Mouse (Mus musculus): ENCODE data around the gene Spata25. TPM values are rescaled to one million over a fixed set of nuclear protein-coding genes. Genes with fewer than 3 reads are reported as not detected.
A peak's percentile ranks its signal among the peaks of the same experiment; 100 is the strongest.
"Not testable (repeated sequence)": the region's sequence is repeated elsewhere in the genome, so short reads cannot be mapped to it uniquely, and the experiment has no call there.

Spata25 gene
- polyA plus RNA-seq, 1 experiment from 2014 or later, result not detected

DNA sequence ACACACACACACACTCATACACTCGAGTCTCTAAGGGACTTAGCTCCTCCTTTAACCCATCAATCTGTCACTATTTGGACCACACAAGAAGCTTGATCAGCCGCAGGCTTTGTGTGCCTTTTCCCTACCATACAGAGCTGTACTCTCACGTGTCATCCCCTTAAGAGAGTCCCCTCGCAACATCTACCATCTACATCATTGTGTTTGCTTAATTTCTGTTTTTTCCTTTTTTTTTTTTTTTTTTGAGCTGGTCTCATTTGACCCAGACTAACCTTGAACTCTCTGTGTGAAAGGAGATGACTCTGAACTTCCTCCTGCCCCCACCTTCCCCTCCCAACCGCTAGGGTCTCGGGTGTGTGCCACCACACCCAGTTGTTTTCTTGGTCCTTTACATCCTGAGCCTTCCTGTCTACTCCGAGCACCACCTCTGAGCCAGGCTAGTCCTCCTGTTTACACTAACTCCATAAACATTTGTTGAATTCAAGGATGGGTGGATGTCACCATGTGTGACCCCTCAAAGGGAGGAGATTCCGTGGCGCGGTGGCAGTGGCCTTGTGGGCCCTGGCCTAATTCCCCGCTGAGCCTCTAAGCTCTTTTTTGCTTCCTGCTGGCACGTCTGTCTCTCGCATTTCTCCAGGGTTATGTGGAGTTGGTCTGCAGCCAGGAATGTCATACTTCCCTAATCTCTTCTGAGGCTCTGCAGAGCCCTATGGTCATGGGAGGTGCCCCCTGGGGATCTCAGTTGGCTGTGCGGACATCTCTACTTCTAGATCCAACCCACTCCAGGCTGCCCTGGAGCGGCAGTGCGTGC, 38.6 kb upstream of the Spata25 start:
- 0 out of 2 replicates have a peak, but pooled peaks cover 3% of the 10 kb centered on the region for H3K9me3 ChIP-seq (ENCODE audit: control insufficient read depth, low read length)
- no peak overlapping the region for H3K27ac ChIP-seq
- ATAC-seq (ENCODE audit: low FRiP score) (no peak), DNase-seq (ENCODE audit: low spot score) (no peak)
- 64% methylated on average over 16 of the region's 16 CpGs for WGBS
- no peaks in the 10 kb centered on the region for H3K4me1 ChIP-seq (replicated peaks; ENCODE audit: control insufficient read depth, insufficient read depth, low read length)
- no peak overlapping the region for H3K9ac ChIP-seq
- H3K27me3 ChIP-seq (ENCODE audit: control insufficient read depth, insufficient read depth, low read length), result no peaks in the 10 kb centered on the region
- no peak overlapping the region for H3K4me3 ChIP-seq (replicated peaks; ENCODE audit: low read length)
- H3K36me3 ChIP-seq (replicated peaks; ENCODE audit: control insufficient read depth, insufficient read depth), result no peaks in the 10 kb centered on the region
- no peak overlapping the region for H3K4me2 ChIP-seq (replicated peaks)

DNA sequence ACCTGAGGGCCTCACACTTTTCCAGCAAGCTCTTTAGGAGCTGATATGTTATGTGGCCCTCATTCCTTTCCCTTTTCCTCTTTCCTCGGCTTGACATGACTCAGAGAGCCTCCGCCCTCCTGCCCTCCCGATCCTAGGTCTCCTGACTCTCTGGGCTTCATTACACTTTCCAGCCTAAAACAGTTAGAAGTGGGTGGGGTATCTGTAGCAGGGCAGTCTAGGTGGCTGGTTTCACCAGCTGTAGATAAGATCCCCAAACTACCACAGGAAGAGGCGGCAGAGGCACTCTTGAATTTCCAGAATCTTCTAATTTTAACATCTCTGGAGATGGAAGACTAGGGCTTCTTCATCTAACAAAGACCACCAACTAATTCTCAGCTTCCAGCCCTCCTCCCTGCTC, 36.3 kb upstream of the Spata25 start:
- no peak overlapping the region for H3K9ac ChIP-seq
- no peaks in the 10 kb centered on the region for H3K4me1 ChIP-seq (replicated peaks; ENCODE audit: control insufficient read depth, insufficient read depth, low read length)
- 87% methylated on average over 4 of the region's 4 CpGs for WGBS
- H3K9me3 ChIP-seq (ENCODE audit: control insufficient read depth, low read length), result 0 out of 2 replicates have a peak, but pooled peaks cover 3% of the 10 kb centered on the region
- DNase-seq (ENCODE audit: low spot score) (no peak), ATAC-seq (ENCODE audit: low FRiP score) (no peak)
- H3K4me3 ChIP-seq (replicated peaks; ENCODE audit: low read length), result no peak overlapping the region
- H3K27ac ChIP-seq, result no peak overlapping the region
- no peaks in the 10 kb centered on the region; the same call in 1 of the 2 replicates for H3K27me3 ChIP-seq (ENCODE audit: control insufficient read depth, insufficient read depth, low read length)
- no peaks in the 10 kb centered on the region for H3K36me3 ChIP-seq (replicated peaks; ENCODE audit: control insufficient read depth, insufficient read depth)
- no peak overlapping the region for H3K4me2 ChIP-seq (replicated peaks)

DNA sequence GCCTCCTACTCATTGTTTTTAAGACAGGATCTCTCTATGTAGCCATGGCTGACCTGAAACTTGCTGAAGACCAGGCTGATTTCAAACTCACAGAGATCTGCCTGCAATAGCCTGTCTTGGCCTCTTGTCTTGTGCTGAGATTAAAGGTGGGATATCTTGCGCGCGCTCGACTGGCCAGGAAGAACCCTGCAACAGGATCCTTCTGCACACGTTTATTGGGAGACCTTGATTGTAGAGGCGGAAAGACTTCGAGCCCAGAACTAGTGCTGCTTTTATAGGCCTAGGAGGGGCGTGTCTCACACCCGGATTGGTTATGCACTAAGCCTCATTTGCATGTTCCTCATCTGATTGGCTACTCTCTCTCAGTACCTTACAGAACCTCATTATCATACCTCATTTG, 35.1 kb upstream of the Spata25 start:
- H3K4me3 ChIP-seq (replicated peaks; ENCODE audit: low read length); ATAC-seq (ENCODE audit: low FRiP score); H3K9ac ChIP-seq; H3K36me3 ChIP-seq (replicated peaks; ENCODE audit: control insufficient read depth, insufficient read depth); DNase-seq (ENCODE audit: low spot score); H3K4me1 ChIP-seq (replicated peaks; ENCODE audit: control insufficient read depth, insufficient read depth, low read length); H3K27ac ChIP-seq; H3K9me3 ChIP-seq (ENCODE audit: control insufficient read depth, low read length); H3K4me2 ChIP-seq (replicated peaks); H3K27me3 ChIP-seq (ENCODE audit: control insufficient read depth, insufficient read depth, low read length): not testable (repeated sequence)
- 95% methylated on average over 7 of the region's 9 CpGs for WGBS

DNA sequence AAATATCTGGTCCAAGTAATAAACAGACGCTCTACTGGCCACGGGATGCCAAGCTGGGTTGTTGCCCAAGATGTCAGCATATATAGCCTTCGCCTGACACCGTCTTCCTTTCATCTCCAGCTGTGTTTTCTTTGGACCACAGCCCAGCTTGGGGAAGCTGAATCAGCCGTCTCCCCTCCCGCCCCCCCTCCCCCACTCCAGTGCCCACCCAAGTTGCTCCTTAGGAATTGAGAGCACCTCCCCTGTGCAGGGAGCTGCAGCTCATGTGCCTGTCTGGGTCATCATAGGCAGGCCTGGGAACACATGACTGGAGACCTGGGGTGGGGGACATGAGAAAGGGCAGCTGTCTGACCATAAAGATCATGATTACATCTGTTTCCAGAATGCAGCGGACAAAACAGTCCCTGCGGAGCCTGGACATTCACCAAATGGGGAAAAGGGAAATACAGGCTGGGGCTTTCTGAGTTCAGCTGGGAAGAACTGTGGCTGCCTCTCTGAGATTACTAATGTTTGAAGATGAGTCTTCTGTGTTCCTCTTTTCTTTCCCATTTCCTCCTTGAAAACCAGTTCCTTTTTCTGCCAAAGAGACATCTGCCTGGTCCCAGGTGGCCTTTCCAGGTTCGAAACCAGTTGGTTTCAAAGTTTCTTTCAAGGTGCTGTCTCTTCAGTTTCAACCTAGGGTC, 34.0 kb upstream of the Spata25 start:
- ATAC-seq (ENCODE audit: low FRiP score), result peak; percentile 41; the same call in 1 of the 2 replicates
- Histone ChIP-seq H3K36me3 (replicated peaks; ENCODE audit: control insufficient read depth, insufficient read depth) (no peaks in the 10 kb centered on the region), H3K4me2 (replicated peaks) (no peak overlapping the region), H3K9ac (no peak overlapping the region), H3K4me1 (replicated peaks; ENCODE audit: control insufficient read depth, insufficient read depth, low read length) (peaks cover 8% of the 10 kb centered on the region), H3K27me3 (ENCODE audit: control insufficient read depth, insufficient read depth, low read length) (peaks cover 14% of the 10 kb centered on the region), H3K4me3 (replicated peaks; ENCODE audit: low read length) (no peak overlapping the region), H3K27ac (peak overlapping the region; percentile 66), H3K9me3 (ENCODE audit: control insufficient read depth, low read length) (no peaks in the 10 kb centered on the region)
- 46% methylated on average over 9 of the region's 9 CpGs for WGBS
- DNase-seq (ENCODE audit: low spot score), result peak; percentile 79

DNA sequence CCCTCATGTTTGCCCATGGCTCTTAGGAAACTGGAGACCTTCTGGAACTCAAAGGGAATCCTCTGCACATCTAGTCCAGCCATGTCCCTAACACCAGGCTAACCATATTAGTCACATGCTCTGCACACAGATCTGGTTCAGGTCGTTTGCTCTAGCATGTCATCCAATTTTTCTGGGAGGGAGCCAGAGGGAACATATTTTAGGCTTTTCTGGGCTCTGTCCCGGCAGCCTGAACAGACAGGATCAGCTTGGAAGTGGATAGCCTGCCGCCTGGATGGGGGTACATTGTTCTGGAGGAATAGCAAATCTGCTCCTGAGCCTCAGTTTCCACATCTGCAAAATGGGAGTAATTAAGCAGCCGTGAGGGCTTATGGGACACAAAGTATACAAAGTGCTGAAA, 32.8 kb upstream of the Spata25 start:
- 77% methylated on average over 4 of the region's 4 CpGs for WGBS
- no peak for ATAC-seq (ENCODE audit: low FRiP score)
- H3K27ac ChIP-seq, result no peak overlapping the region

DNA sequence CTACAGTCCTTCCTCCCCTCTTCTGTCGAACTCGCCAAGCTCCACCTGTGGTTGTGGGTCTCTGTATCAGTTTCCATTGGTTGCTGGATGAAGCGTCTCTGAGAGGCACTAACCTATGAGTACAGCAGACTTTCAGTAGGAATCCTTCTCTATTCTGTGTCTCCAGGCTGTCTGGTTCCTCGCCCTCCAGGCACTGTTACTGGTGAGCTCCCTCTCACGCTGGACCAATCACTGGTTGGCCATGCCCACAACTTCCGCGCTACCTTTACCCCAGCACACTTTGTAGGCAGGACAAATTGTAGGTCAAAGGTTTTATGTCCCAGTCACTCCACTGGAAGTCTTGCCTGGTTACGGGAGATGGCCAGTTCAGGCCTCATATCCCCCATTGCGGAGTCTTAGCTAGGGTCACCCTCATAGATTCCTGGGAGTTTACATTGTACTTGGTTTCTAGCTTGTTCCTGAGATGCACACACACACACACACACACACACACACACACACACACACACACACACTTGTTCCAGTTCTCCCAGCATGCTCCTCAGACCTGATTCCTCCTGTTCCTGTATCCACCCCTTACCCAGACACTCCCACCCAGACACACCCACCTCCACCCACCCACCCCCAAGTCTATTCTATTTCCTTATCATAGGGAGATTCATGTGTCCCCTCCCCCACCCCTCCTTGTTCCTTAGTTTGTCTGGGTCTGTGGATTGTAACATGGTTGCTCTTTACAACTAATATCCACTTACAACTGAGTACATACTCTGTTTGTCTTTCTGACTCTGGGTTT, 31.5 kb upstream of the Spata25 start:
- DNase-seq (ENCODE audit: low spot score) (no peak), ATAC-seq (ENCODE audit: low FRiP score) (no peak)
- Histone ChIP-seq H3K4me1 (replicated peaks; ENCODE audit: control insufficient read depth, insufficient read depth, low read length) (peaks cover 20% of the 10 kb centered on the region), H3K27me3 (ENCODE audit: control insufficient read depth, insufficient read depth, low read length) (peaks cover 34% of the 10 kb centered on the region), H3K4me2 (replicated peaks) (no peak overlapping the region), H3K4me3 (replicated peaks; ENCODE audit: low read length) (no peak overlapping the region), H3K9ac (no peak overlapping the region), H3K27ac (no peak overlapping the region), H3K9me3 (ENCODE audit: control insufficient read depth, low read length) (no peaks in the 10 kb centered on the region), H3K36me3 (replicated peaks; ENCODE audit: control insufficient read depth, insufficient read depth) (no peaks in the 10 kb centered on the region)
- WGBS, result 60% methylated on average over 9 of the region's 9 CpGs

More for the DNA sequence above, 32.8 kb upstream of the Spata25 start:
- Histone ChIP-seq H3K36me3 (replicated peaks; ENCODE audit: control insufficient read depth, insufficient read depth) (no peaks in the 10 kb centered on the region), H3K4me1 (replicated peaks; ENCODE audit: control insufficient read depth, insufficient read depth, low read length) (peaks cover 20% of the 10 kb centered on the region), H3K4me3 (replicated peaks; ENCODE audit: low read length) (no peak overlapping the region), H3K4me2 (replicated peaks) (no peak overlapping the region), H3K9me3 (ENCODE audit: control insufficient read depth, low read length) (no peaks in the 10 kb centered on the region), H3K27me3 (ENCODE audit: control insufficient read depth, insufficient read depth, low read length) (peaks cover 26% of the 10 kb centered on the region), H3K9ac (no peak overlapping the region)
- no peak for DNase-seq (ENCODE audit: low spot score)

DNA sequence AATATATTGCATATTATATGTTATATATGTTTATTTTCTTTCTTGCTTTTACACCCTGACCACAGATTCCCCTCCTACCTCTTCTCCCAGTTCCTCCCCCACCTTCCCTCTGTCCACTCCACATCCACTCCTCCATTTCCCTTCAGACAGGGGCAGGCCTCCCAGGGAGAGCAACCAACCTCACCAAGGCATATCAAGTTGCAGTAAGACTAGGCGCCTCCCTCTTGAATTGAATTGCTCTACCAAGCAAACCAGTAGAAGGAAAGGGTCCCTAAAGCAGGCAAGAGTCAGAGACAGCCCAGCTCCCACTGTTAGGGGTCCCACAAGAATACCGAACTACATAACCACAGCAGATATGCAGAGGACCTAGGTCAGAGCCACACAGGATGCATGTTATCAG, 30.8 kb upstream of the Spata25 start:
- 48% methylated on average over 2 of the region's 2 CpGs for WGBS
- peaks cover 34% of the 10 kb centered on the region for H3K27me3 ChIP-seq (ENCODE audit: control insufficient read depth, insufficient read depth, low read length)
- no peaks in the 10 kb centered on the region for H3K9me3 ChIP-seq (ENCODE audit: control insufficient read depth, low read length)
- H3K4me1 ChIP-seq (replicated peaks; ENCODE audit: control insufficient read depth, insufficient read depth, low read length), result peaks cover 20% of the 10 kb centered on the region
- no peak overlapping the region for H3K4me2 ChIP-seq (replicated peaks)
- no peaks in the 10 kb centered on the region for H3K36me3 ChIP-seq (replicated peaks; ENCODE audit: control insufficient read depth, insufficient read depth)
- DNase-seq (ENCODE audit: low spot score), result no peak
- no peak overlapping the region for H3K4me3 ChIP-seq (replicated peaks; ENCODE audit: low read length)
- ATAC-seq (ENCODE audit: low FRiP score), result no peak
- no peak overlapping the region for H3K27ac ChIP-seq
- no peak overlapping the region for H3K9ac ChIP-seq

DNA sequence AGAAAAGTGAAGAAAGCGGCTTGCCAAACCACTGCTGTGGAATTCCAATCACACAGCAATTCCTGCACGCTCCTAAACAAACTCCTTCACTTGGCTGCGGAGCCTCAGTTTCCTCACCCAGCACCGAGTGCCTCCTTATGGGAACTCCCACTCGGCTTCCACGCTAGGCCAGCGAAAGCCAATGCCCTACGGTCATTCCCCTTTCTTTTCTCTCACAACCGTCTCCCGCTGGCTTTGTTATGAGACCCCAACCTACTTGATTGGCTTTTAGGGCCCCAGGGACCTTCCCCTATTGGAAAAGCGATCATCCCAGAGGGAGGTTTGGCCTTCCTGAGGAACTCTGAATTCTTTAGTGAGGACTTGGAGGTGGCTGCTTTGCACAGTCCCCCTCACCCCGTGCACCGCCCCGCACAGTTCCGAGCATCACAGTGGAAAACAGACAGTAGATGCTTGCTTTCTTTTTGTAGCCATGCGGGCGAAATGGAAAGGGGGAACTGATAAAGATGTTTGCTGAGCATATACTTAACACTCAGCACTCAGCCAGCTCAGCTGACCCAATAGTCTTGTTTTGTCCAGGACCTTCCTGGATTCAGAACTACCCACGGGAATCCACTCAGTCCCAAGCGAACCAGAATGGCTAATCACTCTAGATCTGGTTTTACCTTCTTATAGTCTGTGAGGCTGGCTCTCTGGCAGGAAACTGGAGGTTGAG, 29.7 kb upstream of the Spata25 start:
- no peak; the same call in 1 of the 2 replicates for ATAC-seq (ENCODE audit: low FRiP score)
- WGBS, result 1% methylated on average over 19 of the region's 19 CpGs
- H3K27ac ChIP-seq, result peak overlapping the region; percentile 59; the same call in 1 of the 2 replicates

More for the DNA sequence above, 29.7 kb upstream of the Spata25 start:
- peak overlapping the region; percentile 51 for H3K9ac ChIP-seq
- H3K36me3 ChIP-seq (replicated peaks; ENCODE audit: control insufficient read depth, insufficient read depth), result no peaks in the 10 kb centered on the region
- H3K4me1 ChIP-seq (replicated peaks; ENCODE audit: control insufficient read depth, insufficient read depth, low read length), result peaks cover 20% of the 10 kb centered on the region
- peak overlapping the region; percentile 44 for H3K4me3 ChIP-seq (replicated peaks; ENCODE audit: low read length)
- no peak for DNase-seq (ENCODE audit: low spot score)
- H3K27me3 ChIP-seq (ENCODE audit: control insufficient read depth, insufficient read depth, low read length), result peaks cover 34% of the 10 kb centered on the region
- peak overlapping the region; percentile 95 for H3K4me2 ChIP-seq (replicated peaks)
- H3K9me3 ChIP-seq (ENCODE audit: control insufficient read depth, low read length), result no peaks in the 10 kb centered on the region

Measured in hindbrain, embryonic 14.5 days (tissue).